Mouse (Mus musculus) kidney, adult 9 months (tissue): Measurements from ENCODE around the gene Tm9sf1.

ENCODE experiments used
- DNase-seq: peaks from one replicate; pipeline ENCODE4 v3.0.0; 2022

The Tm9sf1 gene

GRCm38 (mm10) chr14:55629312-55629711, 14.3 kb downstream of the Tm9sf1 start:
- DNase-seq = peak; percentile 68

GRCm38 (mm10) chr14:55628077-55628827, 15.4 kb downstream of the Tm9sf1 start:
- no peak for DNase-seq

- no peak for DNase-seq
Measured at GRCm38 (mm10) chr14:55618486-55619195, 25.0 kb downstream of the Tm9sf1 start.

GRCm38 (mm10) chr14:55617822-55618221, 25.8 kb downstream of the Tm9sf1 start, which contains the start of gene Rec8:
Gene Rec8, plus strand, starts transcription at chr14:55618037.
- peak; percentile 62 for DNase-seq

GRCm38 (mm10) chr14:55616844-55617243, 26.8 kb downstream of the Tm9sf1 start:
- no peak for DNase-seq

- no peak for DNase-seq
Measured at GRCm38 (mm10) chr14:55615876-55616275, 27.7 kb downstream of the Tm9sf1 start.

- DNase-seq = no peak
Measured at GRCm38 (mm10) chr14:55614565-55615178, 28.9 kb downstream of the Tm9sf1 start.

- DNase-seq = peak; percentile 68
Measured at GRCm38 (mm10) chr14:55613346-55613745, 30.3 kb downstream of the Tm9sf1 start.

GRCm38 (mm10) chr14:55608339-55608738, 35.3 kb downstream of the Tm9sf1 start:
- no peak for DNase-seq

GRCm38 (mm10) chr14:55605743-55606459, 37.7 kb downstream of the Tm9sf1 start:
- no peak for DNase-seq

- DNase-seq = no peak
Measured at GRCm38 (mm10) chr14:55604823-55605222, 38.8 kb downstream of the Tm9sf1 start.

GRCm38 (mm10) chr14:55603633-55604576, 39.7 kb downstream of the Tm9sf1 start:
- DNase-seq = peak; percentile 98

GRCm38 (mm10) chr14:55603271-55603632, 40.4 kb downstream of the Tm9sf1 start, which contains the start of gene Irf9:
Gene Irf9, plus strand, starts transcription at chr14:55603571.
- no peak for DNase-seq

GRCm38 (mm10) chr14:55598521-55599390, 44.9 kb downstream of the Tm9sf1 start:
- DNase-seq = no peak

- no peak for DNase-seq
Measured at GRCm38 (mm10) chr14:55596036-55596690, 47.4 kb downstream of the Tm9sf1 start.

- DNase-seq = peak; percentile 49
Measured at GRCm38 (mm10) chr14:55592226-55592625, 51.4 kb downstream of the Tm9sf1 start.

GRCm38 (mm10) chr14:55591331-55591891, 52.2 kb downstream of the Tm9sf1 start, which contains the start of gene Rnf31:
Gene Rnf31, plus strand, starts transcription at chr14:55591708.
- DNase-seq = peak; percentile 99

- peak; percentile 99 for DNase-seq
Measured at GRCm38 (mm10) chr14:55590748-55591330, 52.8 kb downstream of the Tm9sf1 start, which contains the start of gene Psme2. Gene Psme2, minus strand, starts transcription at chr14:55591113.

- DNase-seq = no peak
Measured at GRCm38 (mm10) chr14:55589771-55590448, 53.7 kb downstream of the Tm9sf1 start.
